Mouse (Mus musculus): ENCODE measurements at regions not wholly inside any gene's neighbourhood (a gene's known extent, or its start where the extent isn't known, plus 50 kb on each side); places are given as distances from the start of the nearest gene placed in this dataset.
A peak's percentile ranks its signal among the peaks of the same experiment; 100 is the strongest.

DNA sequence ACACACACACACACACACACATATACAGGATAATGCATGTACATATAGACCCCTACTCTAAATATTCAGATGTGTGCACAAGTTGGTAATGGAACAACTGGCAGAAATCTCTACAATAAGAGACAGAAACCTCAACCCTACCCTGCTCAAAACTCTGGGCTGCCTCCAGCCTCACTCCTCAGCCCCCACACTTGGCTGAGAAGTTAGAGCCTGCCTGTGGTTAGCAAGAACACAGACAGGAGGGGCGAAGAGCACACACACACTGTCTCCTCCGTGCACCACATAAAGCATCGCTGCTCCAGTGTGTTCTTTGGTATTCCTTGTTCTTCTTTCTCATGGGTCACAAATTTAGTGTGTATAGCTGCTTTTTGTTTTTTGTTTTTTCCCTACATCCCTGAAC is 382.0 kb upstream of the Sox9 start:
- no peak for DNase-seq (ENCODE audit: low read depth, low spot score)

DNA sequence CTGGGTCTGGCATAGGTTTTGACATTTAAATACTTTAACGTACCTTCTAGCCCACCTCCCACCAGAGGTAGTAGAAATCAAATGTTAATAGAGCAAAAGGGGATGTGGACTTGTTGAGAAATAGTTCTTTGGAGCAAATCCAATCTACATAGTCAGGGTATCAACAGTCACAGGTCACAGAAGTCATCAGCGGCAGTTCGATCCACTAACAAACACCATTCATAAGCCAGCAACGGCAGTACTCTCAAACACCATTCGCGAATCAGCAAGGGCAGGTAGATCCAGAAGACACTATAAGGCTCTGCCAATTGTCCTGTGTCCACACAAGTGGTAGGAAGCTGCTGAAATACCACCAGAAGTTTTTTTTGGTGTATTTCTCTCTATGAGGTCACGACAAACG is 374.3 kb upstream of the Sox9 start:
- DNase-seq (ENCODE audit: low read depth, low spot score) = no peak

DNA sequence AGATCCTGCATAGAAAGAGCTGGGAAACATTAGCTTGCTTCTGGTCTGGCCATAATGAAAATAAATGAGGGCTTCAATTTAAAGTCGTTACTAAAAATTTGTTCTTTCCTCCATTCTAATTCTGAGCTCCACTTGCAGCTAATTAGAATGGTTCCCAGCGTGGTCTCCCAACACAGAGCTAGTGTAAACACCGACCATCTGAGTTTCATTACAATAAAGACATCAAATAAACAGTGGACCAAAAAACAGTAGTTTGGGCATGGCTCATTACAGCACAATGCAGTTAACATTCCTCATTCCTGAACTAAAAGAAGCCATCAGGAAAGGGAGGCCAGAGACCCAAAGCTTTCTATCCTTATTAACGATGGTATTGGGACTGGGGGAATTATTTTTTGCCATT is 369.6 kb upstream of the Sox9 start:
- DNase-seq (ENCODE audit: low read depth, low spot score) = no peak

DNA sequence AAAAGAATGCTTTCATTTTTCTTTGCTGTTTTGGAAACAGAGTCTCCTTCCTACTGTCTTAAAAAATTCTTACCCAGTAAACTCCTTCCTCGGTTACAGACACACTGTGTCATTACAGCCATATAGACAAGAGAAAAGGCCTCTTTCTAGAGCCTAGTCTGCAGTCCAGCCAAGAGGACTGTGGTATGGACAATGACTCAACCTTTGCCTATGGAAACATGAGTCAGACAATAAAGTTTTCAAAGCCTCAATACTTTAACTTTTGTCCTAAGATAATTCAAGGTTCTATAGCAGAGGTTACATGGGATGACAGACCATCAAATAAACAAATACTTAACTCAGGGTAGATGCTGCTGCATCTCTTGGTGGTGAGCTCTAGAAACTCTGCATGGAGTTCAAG is 339.4 kb upstream of the Sox9 start:
- DNase-seq (ENCODE audit: low read depth, low spot score) = no peak

DNA sequence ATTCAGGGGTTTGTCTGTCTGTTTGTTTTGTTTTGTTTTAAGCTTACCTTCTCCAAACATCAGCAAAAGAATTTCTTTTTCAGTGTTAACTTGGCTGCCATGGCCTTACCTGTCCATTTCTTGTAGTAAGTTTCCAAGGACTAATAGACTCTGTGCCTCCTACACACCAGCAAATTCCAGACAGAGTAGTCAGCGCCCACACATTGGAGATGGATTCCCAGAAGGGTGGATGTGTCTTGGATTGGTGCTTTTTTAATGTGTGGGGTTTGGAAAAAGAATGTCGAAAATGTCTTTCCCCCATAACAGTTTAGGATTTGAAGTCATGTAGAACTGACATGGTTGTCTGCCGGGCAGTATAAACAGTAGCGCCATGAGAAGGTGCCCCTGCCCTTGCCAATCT is 338.1 kb upstream of the Sox9 start:
- no peak for DNase-seq (ENCODE audit: low read depth, low spot score)

DNA sequence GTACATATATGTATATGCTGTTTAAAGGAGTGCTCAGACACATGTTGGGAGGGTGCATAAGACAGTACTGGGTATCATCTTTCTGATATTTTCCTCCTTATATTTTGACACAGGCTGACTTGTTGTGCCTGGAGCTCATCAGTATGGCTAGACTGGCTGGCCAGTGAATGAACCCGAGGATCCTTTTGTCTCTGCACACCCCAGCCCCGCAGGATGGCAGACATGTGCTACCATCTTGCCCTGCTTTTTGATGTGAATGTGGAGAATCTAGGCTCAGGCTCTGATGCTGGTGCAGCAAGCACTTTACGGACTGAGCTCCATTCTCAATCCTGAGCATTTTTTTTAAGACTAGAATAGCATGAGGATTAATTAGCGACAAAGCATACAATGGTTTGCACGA is 332.4 kb upstream of the Sox9 start:
- no peak for DNase-seq (ENCODE audit: low read depth, low spot score)

DNA sequence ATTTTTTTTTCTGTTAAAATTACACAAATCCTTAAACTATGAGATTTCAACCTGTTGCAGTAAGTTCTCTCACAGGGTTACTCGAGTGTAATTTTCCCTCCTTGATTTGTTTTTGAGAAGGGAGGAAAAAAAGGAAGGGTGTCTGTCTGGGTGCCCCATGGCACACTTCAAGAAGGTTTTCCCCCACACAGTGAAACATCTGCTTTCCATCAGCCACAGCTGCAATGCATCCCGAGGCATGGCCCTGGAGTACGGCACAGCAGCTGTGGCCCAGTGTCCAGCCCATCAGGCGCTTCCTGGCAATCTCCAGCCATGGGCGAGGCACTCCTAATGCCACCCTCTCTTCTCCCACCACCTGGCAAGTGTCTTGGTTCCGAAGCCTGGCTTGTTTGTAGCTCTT is 331.8 kb upstream of the Sox9 start:
- no peak for DNase-seq (ENCODE audit: low read depth, low spot score)

DNA sequence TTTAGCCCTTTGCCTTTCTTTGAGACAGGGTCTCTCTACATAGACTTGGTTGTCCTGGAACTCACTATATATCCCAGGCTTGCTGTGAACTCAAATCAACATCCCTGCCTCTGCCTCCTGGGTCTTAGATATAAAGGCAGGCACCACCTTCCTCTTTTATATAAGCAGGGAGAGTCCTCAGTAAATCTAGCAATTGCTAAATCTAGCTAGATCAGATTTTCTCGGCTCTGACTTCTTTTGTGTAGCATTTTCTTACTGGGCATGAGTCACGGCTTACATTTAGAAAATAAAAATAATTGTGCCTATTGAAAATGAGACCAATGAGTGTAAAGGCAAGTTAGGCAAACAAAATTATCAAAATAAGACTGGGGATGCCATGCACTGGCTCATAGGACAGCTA is 323.9 kb upstream of the Sox9 start:
- DNase-seq (ENCODE audit: low read depth, low spot score) = no peak

DNA sequence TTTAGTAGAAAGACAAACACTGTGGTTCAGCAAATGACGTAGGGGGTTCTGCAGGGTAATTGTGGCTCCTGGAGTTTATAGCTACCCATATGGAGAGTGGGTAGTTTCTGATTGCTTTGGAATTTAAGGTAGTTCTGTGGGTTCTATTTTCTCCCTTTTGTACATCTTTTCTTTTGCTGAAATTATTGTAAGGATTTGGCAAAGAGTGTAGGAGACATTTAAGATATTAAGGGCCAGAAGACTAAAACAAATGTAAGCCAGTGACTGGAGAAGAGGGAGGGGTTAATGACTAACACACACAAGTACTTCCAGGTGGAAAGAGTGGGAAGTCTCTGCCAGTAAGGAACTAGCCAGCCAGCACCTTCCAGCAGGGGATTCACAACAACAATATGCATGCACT is 318.9 kb upstream of the Sox9 start:
- no peak for DNase-seq (ENCODE audit: low read depth, low spot score)

DNA sequence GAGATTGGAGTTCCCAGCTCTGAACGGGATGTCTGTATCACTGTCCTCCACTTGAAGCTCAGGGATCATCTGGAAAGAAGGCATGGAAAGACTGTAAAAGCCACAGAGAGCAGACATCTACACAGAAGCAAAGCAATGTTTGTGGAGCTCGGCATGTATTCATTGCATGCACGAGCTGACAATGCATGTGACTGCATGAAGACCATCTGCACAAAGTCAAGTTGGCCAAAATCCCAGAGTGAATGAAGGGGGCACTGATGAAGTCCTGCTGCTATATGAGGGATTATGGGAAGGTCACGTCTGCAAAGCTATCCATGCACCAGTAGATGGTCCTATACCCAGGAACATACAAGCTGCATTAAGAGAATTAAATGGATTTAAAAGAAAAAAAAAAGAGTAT is 317.6 kb upstream of the Sox9 start:
- no peak for DNase-seq (ENCODE audit: low read depth, low spot score)

DNA sequence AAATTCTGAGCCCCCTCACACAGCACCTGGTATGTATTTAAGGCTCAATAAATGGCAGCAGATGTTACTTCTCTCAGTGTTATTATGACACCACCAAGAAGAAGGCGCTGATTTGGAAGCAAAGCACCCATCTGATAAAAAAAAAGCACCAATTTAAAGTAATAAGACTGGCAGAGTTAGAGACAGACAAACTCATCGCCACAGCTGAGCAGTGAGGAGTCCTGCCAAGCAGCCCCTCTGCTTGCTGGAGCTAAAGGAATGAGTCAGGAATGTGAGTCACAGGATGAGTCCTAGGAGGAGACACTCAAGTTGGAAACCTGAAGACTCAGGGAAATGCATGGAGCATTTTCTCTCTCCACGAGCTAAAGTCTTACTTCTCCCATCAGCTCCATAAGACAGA is 311.7 kb upstream of the Sox9 start:
- DNase-seq (ENCODE audit: low read depth, low spot score) = no peak

DNA sequence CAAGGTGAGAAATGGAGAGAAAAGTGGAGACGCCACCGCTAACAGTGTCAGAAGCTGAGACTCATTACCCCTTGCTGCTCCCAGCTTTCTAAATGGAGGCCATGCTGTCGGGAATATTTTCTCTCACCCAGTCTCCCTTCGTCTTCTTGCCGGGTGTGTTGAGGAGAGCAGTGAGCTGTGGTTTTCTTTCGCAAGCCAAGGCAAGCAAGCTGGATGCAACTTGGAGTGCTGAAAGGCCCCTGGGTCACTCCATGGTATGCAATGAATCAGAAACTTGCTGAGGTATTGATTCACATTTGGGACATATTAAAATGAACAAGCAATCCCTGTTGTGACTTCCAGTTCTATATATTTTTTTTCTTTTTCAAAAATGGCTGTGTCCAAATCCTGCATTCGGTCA is 308.8 kb upstream of the Sox9 start:
- no peak for DNase-seq (ENCODE audit: low read depth, low spot score)

DNA sequence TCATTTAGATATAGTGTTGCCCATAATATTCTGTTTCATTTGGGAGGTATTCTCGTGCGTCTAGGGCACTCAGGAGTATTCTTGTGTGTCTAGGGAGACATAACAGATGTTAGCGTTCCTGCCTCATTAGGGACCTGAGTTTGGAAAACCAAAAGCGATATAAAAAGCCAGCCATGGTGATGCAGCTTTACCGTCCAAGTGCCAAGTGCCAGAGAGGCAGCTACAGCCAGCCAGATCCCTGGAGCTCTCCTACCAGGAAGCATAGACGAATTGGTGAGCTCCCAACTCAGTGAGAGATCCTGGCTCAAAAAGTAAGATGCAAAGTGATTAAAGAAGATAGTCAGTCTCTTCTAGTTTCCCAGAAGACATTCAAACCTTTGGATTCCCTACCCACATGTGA is 308.3 kb upstream of the Sox9 start:
- DNase-seq (ENCODE audit: low read depth, low spot score) = no peak

DNA sequence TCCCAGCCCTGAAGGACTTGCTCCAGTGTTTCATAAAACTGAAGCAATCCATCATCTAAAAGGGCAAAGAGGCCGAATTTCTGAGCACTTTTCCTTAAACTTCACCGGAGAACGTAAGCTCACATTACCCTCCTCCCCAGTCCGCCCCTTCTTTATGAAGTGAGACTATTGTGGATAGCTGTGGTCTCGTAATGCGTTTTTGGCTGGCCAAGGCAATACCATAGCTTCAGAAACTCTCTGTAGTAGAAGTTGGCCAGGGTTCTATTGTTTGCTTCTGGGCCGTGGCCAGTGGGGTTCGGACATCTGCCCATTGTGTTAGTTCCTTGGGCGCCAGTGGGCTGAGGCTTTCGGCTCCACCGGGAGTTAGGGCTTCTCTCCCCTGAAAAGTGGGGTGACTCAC is 301.7 kb upstream of the Sox9 start:
- DNase-seq (ENCODE audit: low read depth, low spot score) = no peak

DNA sequence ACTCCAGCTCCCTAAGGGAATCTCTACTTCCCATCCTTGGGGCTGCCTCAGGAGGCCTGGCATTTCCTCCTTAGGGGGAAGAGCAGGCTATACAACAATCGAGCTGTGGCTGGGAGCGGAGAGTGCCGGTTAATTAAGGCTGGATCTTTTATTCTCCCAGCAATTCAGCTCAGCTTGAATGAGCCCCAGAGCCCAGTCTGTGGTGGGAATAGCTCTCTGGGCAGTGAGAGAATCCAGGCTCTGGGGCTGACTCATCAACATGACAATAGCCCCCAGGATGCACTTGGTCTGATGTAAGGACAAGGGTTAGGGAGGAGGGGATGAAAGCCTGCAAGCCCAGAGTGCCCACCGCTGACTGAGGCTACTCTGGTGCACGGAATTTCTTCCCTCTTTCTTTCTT is 280.2 kb upstream of the Sox9 start:
- peak; percentile 95 for DNase-seq (ENCODE audit: low read depth, low spot score)

DNA sequence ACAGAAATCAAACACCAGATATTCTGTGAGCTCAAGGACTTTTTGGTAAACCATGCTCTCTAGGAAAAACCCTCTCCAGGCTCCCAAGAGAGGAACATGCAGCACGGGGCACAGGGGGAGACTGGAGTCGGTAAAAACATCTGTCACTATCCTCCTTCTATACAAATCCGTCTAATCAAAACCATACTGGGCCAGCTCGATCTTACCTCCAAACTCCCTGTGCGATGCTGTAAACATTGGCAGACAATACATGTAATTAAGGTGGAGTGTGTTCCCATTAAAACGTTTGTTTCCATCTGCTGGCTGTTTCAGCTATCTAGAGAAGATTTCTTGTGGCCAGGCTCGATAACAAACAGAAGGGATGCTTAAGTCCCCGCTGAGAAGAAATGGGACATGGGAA is 262.9 kb upstream of the Sox9 start:
- DNase-seq (ENCODE audit: low read depth, low spot score) = no peak

DNA sequence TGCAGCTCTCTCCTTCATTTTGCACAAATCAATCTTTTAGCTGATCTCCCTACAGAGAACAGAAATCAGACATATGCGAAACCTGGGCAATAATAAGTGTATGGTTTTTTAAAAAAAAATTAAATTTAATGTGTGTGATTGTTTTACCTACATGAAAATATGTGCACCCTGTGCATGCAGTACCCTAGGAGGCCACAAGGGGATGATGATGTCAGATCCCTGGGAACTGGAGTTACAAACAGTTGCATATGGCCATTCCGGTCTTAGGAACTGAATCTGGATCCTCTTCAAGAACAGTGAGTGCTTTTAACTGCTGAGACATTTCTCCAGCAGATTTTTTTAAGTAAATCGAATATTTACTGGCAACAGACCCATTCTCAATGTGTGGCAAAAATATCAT is 257.0 kb upstream of the Sox9 start:
- DNase-seq (ENCODE audit: low read depth, low spot score) = peak; percentile 20

DNA sequence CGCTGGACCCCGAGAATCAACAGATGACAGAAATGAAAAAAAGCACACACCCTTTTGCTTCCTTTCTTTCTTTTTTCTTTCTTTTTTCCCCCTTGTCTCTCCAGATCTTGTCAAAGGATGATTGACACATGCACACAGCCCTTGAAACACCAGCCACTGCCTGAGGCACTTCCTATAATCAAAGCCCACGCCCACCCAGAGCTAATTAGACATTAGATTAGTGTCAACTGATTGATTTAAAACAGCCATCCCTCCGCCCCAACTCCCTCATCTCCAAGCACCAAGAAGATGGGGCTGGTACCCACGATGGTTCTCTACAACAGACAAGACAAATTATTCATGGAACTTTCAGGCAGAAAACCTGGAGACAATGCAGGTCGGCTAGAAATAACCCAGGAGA is 239.5 kb upstream of the Sox9 start:
- no peak for DNase-seq (ENCODE audit: low read depth, low spot score)

DNA sequence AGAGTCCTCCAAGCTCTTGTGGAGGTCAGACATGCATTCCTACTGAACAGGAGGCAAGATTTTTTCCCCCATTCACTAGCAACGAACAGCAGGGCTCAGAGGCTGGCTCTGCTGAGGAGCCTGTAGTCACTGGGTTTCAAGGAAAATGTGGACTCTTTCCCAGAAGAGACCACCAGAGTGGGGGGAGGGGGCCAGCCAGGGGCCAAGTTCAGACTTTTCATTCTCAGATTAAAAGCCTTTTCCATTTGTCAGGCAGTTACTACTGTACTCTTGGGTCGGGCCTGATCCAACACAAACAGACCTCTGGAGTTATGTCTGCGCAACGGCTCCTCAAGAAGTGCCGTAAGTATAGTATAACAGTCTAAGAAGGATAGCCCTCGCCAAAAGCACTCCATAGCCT is 238.6 kb upstream of the Sox9 start:
- no peak for DNase-seq (ENCODE audit: low read depth, low spot score)

DNA sequence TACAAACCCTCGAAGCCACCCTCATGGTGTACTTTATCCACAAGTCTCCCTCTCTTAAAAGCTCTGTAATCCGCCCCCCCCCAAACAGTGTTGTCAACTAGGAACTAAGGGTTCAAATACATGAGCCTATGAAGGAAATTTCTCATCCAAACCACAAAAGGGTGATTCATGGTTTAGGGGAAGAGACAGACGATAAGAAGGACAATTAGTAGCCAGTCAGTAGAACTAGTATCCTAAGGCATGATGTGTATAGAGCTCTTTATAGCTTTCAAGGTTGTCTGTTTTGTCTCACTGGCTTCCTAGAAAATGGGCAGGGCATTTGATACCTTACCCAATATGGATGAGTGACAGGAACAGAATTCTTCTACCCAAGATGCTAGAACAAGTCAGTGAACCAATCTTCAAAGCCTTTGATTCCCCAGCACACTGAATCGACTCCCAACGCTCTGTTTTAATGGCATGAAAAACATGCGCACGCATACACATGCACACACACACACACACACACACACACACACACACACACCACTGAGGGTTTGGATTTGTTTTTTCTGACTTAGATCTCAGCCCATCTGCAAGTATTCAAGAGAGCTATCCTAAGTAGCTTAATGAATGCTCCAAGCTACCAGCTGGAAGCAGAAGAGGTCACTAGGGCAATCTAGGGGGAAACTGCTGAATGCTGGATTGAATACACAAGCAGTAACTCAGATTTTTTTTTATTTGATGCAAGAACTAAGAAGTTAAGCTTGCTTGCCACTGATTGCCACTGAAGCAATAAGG is 236.6 kb upstream of the Sox9 start:
- no peak for DNase-seq (ENCODE audit: low read depth, low spot score)

DNA sequence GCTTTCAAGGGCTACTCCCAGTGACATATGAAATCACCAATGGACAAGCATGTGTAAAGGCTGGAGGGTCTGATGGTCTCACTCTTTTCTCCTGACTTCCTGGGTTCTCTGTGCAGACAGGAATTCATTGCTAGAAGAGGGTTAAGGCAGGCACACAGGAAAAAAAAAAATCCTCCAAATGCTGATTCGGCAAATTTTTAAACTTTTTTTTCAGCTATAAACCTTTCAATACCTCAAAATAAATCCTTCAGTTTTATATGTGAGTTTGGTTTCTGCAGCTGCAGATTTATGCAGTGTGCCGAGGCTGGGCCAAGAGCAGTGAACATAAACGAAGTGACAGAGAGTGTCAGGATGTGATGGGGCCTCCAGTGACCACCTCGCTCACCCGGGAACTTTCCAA is 235.9 kb upstream of the Sox9 start:
- no peak for DNase-seq (ENCODE audit: low read depth, low spot score)

DNA sequence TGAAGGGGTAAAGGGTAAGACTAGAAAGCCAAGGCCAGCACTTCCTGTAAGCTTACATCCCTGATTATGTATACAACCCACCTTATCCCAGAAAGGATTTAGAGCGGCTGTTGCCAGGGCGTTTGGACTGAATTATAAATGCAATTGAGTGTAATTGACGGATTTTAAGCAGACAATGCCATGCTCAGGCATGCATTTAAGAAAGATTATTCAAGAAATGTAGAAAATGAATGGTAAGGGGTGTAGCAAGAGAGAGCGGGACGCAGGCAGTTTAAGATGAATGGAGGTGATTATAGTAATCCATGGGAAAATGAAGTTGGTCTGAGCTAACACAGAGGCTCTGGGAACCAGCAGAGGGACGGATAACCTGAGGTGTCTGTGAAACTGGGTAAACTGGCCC is 229.2 kb upstream of the Sox9 start:
- DNase-seq (ENCODE audit: low read depth, low spot score) = no peak

DNA sequence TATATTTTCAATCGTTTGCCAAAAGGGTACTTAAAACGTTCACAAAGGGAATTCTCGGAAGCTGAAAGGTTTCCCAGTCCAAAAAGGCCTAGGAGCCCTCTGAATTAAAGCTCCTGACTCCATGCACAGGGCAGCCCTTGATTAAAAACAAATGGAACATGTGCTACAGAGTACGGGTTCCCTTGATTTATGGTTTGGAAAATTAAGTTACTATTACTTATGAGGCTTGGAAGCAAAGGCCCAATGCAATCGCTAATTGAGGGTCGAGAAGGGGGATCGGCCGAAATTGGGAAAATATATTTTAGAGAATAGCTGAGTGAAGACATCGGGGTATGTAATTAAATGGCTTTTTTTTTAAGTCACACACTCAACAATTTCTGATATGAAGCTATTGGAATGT is 219.0 kb upstream of the Sox9 start:
- DNase-seq (ENCODE audit: low read depth, low spot score) = no peak

DNA sequence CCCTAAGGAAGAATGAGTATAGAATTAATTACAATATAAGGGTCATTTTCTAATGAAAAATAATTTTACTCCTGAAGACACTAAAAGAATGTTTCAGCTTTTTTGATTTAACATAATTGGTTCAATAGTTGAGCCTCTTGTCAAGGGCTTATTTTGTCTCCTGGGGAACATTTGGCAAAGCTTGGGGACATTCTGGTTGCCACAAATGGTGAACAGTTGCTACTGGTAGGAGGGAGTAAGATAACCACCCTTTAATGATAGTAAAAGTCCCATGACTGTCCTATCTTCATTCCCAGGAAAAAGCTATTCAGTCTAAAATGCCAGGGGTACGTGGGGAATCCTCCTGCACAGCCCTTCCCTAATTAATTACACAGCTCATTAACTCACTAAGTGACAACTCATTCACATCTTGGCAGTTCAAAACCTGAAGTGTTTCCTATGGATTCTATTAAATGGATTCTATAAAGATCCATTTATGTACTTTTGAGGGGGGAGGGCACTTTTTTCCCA is 217.3 kb upstream of the Sox9 start:
- DNase-seq (ENCODE audit: low read depth, low spot score) = no peak
